Mouse (Mus musculus): Measurements from ENCODE around the gene Cacng7.
"Not testable (repeated sequence)": the region's sequence is repeated elsewhere in the genome, so short reads cannot be mapped to it uniquely, and the experiment has no call there.

The Cacng7 gene

DNA sequence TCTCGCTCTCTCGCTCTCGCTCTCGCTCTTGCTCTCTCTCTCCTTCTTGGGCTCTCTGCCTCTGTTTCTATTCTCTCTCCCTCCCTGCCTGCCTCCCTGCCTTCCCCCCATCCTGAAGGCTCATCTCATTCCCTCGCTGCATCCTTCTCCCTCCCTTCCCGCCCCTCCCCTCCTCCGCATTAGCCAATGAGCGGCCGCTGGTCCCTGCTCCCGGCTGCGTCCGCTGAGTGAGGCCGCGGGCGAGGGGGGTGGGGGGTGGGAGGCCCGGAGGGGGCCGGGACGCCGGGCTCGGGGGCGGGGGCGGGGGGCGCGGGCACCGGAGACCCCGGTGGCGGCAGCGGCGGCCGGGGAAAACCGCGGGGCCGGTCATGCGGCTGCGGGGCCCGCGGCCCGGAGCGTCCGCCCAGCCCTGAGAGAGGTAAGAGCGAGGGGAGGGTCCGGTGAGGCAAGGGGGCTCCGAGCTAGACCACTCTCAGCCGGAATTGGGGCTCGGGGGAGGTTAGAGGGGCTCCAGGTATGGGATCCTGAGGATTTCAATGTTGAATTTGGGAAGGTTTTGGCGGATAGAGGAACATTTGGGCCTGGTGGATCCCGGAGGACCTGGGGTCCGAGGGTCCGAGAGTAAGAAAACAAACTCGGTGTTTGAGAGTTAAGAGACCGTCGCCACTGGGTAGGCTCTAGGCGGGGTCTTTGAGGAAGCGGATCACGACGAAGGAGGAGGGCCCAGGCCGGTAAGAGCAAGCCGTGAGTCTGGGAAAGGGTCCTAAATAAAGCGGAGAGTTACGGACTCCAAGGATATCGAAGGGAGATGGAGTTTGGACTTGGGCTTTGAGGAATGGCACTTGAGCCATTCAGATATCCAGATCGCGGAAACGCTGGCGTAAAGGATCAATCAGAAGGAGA, at the start of gene Cacng7:
Gene Cacng7 (plus strand): TSS at position 337 of the 903 bp plus-strand sequence.
- no peak for DNase-seq

DNA sequence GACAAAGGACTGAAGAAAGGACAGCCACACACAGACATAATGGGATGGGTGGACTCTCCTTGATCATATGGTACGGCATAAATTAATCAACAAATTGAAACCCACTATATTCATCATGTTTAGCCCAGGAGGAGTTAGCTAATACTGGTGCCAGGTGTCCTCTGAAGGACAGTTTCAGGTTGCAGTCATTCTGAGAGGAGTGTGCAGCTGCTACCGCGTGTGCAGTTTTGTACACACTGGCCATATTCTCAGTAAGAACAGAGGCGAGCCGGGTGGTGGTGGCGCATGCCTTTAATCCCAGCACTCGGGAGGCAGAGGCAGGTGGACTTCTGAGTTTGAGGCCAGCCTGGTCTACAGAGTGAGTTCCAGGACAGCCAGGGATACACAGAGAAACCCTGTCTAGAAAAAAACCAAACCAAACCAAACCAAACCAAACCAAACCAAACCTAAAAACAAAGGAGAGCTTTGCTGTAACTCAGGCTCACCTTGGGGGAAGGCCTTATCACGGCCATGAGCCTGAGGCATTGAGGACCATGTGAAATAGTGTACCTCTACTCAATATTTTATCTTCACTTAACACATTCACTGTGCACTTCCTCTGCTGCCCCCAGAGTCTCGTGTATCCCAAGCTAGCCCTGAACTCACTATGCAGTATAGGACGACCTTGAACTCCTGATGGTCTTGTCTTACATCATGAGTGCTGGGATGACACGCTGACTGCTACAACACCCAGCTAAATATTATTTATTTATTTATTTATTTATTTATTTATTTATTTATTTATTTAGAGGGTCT, 49.5 kb upstream of the Cacng7 start:
- DNase-seq, result no peak

DNA sequence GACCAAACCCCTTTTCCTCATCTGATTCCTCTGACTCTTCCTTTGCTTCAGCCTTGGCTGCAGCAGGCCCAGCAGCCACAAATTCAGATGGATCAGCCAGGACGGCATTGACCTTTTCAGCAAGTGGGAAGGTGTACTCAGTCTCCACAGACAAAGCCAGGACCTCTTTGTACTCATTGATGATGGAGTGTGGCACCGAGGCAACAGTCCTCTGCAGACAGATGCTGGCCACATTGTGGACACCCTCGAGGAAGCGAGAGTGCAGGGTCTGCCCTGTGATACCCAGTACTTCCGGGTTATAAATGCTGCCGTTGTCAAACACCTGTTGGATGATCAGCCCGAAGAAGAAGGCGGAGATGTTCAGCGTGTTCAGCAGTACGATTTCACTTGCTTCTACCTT, 48.2 kb upstream of the Cacng7 start:
- DNase-seq, result no peak

DNA sequence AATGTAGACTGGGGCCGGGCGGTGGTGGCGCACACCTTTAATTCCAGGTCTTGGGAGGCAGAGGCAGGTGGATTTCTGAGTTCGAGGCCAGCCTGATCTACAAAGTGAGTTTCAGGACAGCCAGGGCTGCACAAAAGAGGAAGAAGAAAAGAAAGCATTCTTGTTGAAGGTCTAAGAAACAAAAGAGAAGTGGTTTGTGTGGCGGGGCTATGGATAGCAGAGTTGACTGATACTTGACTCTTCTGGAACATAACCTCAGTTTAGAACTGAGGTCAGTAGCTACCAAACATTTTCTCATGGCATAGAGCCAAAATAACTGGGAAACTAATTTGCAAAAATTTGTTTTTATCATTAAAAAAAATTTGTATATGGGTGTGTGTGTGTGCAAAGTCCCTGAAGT, 46.7 kb upstream of the Cacng7 start:
- DNase-seq, result no peak

DNA sequence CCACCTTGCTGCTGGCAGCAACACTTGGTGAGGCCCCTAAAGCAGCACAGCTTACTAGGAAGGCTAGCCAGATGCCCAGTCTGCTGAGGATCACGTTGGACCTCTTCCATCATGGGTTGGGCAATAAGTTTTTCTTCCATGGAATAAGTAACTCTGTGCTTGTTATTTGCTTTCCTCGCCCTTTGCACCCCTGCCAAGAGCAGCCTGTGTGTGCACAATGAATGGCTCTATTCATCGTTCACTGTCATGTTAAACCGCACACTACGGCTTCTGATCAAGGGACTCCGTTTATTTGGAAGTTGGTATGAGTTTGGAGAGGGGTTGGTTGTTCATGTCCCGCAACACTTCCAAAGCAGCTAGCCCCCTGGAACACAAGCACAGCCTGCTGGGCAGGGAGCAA, 45.6 kb upstream of the Cacng7 start:
- DNase-seq, result no peak

DNA sequence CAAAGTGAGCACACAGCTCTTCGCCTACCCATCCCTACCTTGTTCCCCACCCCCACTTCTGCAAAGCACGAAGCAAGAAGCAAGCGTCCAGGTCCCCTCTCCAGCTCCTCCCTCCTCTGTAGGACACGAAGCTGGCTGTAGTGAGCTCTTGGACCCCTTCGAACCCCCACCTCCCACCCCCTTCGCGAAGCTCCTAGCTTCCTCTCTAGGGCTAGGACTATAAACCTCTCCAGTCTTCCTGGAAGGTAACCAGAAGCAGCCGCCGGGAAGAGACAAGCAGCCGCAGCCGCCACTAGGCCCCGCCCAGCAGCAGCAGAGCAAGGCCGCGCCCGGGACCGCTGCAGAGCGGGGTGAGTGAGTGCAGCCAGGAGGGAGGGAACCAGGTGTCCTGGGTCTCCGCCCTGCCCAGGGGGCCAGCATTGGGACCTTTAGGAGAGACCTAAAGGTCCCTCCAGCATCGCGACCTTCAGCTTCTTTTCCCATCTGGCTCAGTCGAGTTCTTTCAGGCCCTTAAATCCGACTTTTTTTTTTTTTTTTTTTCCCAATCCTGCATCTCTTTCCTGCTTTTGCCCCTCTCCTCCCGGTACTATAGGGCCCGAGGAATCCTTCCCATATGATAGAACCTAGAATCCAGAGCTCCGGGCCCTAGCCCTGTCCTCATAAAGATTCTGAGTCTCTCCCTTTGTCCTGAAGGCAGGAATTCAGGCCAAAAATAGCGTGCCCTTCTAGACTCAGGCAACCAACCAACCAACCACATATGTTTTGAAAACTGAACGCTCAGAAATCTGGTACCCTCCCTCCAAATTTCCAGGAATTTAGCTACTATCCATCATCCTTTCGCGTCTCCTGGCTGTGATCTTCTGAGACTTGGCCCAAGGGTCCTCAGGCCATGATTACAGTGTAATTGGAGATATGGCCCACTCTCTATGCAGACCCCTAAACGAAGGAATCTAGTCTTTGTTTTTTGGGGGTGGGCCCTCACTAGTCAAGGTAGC, 43.5 kb upstream of the Cacng7 start, which contains the start of the genes Myadm and Prkcg:
Gene Myadm (plus strand): TSS at position 105 of the 995 bp plus-strand sequence.
Gene Prkcg (plus strand): TSS at position 204 of the 995 bp plus-strand sequence.
- peak; percentile 76 to 81 for DNase-seq

DNA sequence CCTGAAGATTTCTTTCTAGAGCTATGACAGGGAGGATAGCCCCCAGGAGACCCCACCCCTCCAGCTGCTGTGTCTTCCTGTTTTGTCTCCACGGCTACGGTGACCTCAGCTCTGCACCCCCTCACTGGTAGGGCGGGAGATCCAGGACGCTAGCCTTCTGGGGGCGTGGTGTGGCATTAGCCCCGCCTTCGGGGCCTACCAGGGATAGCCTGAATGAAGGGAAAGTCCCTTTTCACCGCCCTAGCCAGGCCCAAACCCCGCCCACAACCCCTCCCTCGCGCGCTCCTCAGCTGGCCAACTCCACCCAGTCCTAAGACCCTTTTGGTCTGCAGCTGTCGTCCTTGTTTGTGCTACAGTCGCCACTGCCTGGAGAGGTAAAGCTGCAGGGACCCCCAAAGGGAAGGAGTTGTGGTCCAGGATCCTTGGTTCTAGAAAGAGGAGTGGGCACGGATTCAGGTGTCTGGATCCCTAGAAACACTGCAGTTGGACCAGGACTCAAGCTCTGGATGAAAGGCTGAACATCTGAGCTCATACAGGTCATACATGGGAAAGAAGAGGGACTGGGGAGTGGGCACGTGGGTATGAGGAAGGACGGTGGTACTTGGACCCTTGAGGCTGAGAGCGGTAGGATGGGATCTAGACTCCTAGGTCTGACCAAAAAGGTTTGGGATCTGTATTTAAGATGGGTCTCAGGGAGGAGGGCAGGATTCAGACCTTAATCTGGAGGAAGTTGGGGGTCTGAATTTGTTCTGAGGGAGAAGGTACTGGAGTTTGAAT, 42.3 kb upstream of the Cacng7 start:
- DNase-seq, result peak; percentile 94 to 96

DNA sequence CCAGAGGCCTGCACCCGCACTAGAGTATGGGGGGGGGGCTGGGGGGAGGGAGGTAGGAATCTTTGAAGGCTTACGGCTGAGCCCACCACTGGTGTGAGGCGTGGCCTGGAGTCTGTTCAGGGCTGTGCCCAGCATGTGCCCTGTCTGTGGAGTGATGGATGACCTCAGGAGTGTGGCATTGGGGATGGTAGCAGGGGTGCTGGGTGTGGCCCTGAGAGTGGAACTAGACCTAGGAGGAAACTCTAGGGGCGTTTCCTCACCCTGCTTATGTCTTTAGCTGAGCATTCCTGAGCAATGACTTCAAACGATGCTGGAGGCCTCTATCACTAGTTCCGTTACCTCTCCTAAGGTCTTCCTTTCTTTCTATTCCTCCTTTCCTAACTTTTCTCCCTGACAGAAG, 41.6 kb upstream of the Cacng7 start:
- no peak for DNase-seq

DNA sequence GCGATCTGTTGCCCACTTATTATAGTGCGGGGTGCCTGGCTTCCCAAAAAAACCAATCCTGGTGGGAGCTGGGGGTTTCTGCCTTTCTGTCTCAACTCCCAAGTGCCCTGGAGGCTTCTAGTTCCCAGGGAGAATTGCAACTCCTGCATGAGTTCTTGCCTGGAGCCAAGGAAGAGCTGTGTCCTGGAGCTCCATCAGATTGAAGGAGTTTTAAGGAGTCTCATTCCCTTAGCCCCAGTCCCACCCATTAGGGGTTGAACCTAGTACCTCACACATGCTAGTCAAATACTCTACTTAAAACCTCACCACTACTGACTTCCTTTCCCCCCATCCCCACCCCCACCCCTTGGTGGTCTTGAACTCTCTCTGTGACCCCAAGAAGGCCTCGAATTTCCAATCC, 41.0 kb upstream of the Cacng7 start:
- no peak for DNase-seq

DNA sequence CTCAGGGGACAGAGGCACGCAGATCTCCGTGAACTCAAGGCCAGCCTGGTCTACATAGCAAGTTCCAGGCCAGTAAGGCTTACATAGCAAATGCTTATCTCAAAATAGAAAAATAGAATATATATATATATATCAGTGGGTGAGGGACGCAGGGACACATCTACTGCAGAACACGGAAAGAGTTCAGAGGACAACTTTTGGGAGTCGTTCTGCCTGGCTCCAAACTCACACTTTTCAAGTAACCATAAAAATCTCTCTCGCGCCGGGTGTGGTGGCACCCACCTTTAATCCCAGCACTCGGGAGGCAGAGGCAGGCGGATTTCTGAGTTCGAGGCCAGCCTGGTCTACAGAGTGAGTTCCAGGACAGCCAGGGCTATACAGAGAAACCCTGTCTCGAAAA, 40.5 kb upstream of the Cacng7 start:
- DNase-seq, result not testable (repeated sequence)

DNA sequence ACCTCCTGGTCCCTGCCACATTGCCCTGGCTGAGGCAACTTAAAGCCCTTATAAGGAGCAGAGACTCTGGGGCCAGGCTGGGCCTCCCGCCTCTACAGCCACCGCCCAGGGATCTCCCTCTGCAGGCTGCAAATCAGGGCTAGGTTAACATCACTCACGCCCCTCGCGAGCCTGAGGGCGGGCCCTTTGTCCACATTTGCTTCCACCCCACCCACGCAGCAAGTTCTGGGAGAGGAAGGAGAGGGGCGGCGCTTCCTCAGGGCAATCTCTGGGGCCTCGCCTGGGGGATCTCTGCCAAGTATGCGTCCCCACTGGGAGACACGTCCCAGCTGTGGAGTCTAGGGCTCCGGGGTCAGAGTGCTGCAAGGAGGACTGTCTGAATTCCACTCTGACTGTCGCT, 40.0 kb upstream of the Cacng7 start:
- peak; percentile 65 to 67 for DNase-seq

DNA sequence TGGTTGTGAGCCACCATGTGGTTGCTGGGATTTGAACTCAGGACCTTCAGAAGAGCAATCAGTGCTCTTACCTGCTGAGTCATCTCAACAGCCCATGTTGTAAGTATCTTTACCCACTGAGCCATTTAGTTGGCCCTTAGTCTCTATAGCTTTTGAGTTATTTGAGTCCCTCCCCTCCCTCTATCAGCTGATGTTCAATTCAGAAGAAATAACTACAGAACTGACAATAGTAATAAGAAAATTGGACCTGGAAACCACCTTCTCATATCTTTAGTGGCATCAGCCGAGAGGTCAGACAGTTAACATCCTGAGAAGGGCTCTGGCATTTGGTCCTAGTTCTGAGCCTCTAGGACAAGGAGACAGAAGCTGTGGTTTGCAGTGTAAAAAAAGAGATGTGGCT, 38.0 kb upstream of the Cacng7 start:
- no peak for DNase-seq

DNA sequence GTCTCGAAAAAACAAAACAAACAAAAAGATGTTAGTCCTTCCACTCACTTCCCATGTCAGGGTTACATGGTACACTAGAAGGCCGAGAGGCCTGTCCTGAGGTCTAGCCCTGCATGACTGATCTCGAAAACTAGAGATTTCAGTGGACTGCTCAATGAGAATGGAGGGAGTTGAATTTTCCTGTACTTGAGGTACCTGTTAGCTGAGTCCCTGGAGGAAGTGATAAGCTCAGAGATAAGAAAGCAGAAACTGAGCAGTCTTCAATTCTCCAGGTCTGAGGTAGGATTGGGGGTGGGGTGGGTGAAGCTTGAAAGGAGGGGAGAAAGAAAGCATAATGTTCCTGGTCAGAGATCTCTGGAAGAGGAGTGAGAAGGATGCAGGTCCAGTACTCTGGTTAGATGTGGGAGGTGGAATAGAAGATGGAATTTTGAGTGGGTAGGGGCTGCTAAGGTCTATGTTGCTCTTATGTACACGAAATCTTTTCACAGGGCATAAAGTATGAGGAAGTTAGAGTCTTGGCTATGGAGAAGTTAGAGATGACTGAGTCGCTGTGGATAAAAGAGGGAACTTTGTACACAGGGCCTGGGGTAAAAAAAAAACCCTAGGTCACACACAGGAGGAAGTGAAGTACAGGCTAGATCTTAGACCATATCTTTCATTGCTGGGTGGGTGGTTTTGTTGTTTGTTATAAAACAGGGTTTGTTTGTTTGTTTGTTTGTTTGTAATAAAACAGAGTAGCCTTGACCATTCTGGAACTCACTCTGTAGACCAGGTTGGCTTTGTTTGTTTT, 37.2 kb upstream of the Cacng7 start:
- DNase-seq, result no peak

DNA sequence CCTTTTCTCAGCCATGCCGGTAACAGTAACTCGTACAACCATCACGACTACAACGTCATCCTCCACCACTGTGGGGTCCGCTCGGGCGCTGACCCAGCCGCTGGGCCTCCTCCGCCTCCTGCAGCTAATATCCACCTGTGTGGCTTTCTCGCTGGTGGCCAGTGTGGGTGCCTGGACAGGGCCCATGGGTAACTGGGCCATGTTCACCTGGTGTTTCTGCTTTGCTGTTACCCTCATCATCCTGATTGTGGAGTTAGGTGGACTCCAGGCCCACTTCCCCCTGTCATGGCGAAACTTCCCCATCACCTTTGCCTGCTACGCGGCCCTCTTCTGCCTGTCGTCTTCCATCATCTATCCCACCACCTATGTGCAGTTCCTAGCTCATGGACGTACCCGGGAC, 36.0 kb upstream of the Cacng7 start:
- DNase-seq, result no peak

DNA sequence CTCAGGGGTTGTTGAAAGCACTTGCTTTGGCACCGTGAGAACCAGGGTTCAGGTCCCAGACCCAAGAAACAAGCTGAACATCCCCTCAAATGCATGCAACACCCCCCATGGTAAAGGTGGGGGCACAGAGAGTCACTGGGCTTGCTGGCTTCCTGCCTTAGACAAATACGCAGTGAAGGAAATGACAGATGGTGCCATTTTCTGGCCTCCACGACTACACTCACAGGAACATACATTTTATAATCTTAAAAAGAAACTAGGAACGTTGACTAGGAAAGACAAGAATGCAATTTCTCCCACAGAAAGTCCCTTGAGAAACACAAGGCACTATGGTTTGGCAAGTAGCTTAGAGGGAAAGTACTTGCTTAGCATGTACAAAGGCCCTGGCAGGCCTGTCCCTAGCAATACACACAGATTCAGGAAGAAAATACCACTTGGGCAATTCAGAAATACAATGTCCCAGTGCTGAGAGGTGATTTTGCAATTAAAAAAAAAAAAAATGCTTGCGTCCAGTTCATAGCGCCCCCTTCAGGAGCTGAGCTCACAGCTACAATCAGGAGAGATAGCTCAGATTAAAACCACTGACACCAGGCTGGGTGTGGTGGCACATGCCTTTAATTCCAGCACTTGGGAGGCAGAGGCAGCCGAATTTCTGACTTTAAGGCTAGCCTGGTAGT, 32.7 kb upstream of the Cacng7 start:
- DNase-seq, result no peak

DNA sequence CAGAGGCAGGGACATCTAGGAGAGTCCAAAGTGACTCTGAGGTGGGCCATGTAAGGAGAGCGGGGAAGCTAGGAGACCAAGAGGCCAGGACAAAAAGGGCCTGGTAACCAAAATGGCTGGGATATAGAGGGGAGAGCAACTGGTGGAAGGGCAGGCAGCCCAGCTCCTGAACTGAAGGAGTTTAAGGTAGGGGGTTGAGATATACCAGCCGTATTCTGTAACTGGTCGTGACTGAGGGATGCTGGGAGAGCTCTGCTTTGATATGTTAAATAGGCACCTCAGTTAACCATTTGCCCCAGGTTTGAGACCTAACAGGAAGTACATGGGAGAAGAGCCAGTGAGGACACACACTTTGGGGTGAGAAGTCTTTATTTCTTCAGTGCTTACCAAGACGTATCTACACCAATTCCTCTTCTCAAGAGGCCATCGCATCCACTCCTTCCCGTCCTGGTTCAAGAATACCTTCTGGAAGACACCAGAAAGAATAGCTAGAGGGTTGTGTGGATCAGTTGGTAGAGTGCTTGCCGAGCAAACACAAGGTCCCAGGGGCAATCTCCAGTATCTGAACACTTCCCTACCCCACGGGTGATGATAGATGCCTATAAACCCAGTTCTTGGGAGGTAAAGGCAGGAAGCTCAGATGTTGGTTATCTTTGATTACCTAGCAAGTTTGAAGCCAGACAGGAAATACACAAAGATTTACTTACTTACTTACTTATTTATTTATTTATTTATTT, 31.7 kb upstream of the Cacng7 start:
- no peak for DNase-seq

DNA sequence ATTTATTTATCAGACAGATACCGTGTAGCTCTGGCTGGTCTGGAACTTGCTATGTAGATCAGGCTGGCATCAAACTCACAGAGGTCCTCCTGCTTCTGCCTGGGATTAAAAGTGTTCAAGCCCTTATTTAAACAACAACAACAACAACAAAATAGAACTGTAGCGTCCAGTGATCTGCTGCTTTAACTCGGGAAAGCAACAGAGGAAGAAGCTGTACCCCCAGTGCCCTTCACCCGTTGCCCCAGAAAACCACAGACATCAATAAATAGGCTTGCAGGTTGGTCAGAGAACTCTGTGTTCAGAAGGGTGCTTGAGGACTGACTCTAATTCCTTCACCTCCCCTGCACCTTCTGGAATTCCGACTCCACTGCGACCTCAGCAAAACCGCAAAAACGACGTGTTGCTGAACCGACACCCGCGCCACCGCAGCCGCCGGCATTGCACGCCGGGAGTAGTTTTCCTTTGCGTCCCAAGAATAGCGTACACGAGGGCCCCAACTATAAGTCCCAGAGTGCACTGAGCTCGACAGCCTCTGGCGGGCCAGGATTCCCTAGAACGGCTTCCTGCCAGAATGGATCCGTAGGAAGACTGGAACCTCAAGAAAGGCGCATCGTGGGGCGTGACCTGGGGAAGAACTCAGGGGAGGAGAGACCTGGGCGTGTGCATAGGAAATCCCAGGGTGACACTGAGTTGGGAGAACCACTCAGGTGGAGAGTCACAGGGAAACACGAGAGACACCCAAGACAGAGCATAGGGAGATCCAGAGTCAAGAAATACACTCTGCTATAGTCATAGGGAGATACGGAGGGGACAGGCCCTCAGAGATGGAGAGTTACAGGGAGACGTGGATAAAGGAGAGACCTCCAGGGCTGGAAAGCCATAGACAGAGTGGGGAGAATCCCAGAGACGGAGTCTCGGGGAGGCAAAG, 30.9 kb upstream of the Cacng7 start:
- DNase-seq, result no peak

DNA sequence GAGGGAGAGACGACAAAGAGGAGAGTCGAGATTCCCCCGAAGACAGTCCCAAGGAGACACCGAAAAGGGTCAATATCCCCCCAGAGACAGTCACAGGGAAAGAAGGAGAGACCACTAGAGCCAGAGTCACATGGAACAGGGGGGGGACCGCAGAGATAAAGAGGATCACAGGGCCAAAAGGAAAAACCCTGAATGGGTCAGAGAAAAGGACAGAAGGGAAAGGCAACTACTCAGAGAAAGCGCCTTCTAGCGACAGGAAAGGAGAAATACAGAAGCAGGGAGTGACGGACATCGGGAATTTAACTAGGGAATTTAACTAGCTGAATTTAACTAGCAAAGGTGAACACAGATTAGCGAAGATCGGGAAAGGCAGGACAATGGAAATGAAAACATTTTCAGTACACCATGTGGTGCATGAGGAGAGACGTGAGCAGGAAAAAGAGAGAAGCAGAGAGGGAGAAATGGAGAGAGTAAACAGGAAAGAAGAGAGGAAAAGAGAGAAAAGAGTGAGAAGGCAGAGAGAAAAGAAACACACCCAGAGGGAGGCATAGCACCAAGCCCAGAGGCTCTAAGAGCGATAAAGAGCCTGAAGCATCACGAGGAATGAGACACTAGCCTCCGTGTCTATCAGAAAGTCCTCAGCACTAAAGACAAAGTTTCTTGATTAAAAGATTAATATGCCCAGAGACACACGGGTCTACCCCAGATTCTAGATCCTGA, 30.0 kb upstream of the Cacng7 start:
- no peak for DNase-seq

Data from spleen, adult 18-20 months (tissue).